Mouse (Mus musculus) C2C12 (cell line): ENCODE results near the gene Hivep1.

Experiments used
- CTCF ChIP-seq: IDR thresholded peaks from one replicate; pipeline ENCODE4 v1.5.1; 2011; ENCODE audit not compliant: control insufficient read depth, insufficient read depth, insufficient read length
- FOSL1 ChIP-seq: IDR thresholded peaks from one replicate; pipeline ENCODE4 v1.8.0; 2011; ENCODE audit warnings: mild to moderate bottlenecking, low read length; ENCODE audit not compliant: poor library complexity, insufficient read depth, severe bottlenecking
- MAX ChIP-seq: IDR thresholded peaks from one replicate; pipeline ENCODE4 v1.6.1; 2011; ENCODE audit warnings: mild to moderate bottlenecking, control low read depth
- USF1 ChIP-seq: IDR thresholded peaks from one replicate; pipeline ENCODE4 v1.6.1; 2011; ENCODE audit warnings: low read depth, mild to moderate bottlenecking, control low read depth, moderate library complexity

GRCm38 (mm10) chr13:42051202-42051906 lies 467 bp upstream of the Hivep1 start:
- TF ChIP-seq CTCF: no peak
- no peak for TF ChIP-seq USF1
- no peak for TF ChIP-seq FOSL1
- TF ChIP-seq MAX: no peak
